16 mouse cellular contexts compared by ENCODE assay signal in the genomic region with DNA sequence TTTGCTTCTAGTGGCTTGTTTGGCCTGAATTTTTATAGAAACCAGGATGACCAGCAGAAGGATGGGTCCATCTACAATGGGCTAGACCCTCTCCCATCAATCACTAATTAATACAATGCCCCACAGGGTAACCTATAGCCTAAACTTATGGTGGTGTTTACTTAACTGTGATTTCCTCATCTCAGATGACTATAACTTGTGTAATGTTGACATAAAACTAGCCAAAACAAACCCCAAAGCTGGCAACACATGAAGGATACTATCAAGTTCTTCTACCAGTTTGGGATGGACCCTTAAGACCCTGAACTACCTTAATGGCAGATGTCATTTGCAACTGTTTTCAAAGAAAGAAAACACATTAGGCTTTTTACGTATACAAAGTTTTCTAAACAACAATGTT.
"Had no signal": no experiment of that assay in that cellular context is flagged by ENCODE, and none has a peak within 500 bp of the region (broad histone marks: within the 10 kb centered on the region; RNA-seq: fewer than 3 reads in every experiment).

No protein-coding gene starts in this region.

- H3K36me3 ChIP-seq: neural tube, embryonic 13.5 days; neural tube, embryonic 15.5 days; stomach, embryonic 15.5 days had no signal

- DNase-seq: retina, postnatal 1 day; right cerebral cortex, adult 18-20 months; right cerebral cortex, postnatal 14 days; right cerebral cortex, postnatal 25 days; right cerebral cortex, postnatal 4 days; spleen, adult 18-20 months; thymus, adult 18-20 months; thymus, adult 2 months; thymus, postnatal 14 days; thymus, postnatal 25 days; thymus, postnatal 36 days; thymus, postnatal 4 days had no signal

- H3K9me3 ChIP-seq: neural tube, embryonic 13.5 days; neural tube, embryonic 15.5 days; stomach, embryonic 15.5 days had no signal

- H3K27me3 ChIP-seq: neural tube, embryonic 13.5 days; neural tube, embryonic 15.5 days; stomach, embryonic 15.5 days had no signal

- H3K4me3 ChIP-seq: neural tube, embryonic 13.5 days; neural tube, embryonic 15.5 days; stomach, embryonic 15.5 days had no signal

- H3K4me1 ChIP-seq: neural tube, embryonic 13.5 days; neural tube, embryonic 15.5 days; stomach, embryonic 15.5 days had no signal

- H3K27ac ChIP-seq: neural tube, embryonic 13.5 days; neural tube, embryonic 15.5 days; stomach, embryonic 15.5 days; stomach, postnatal 0 days had no signal

- H3K4me2 ChIP-seq: neural tube, embryonic 13.5 days; neural tube, embryonic 15.5 days; stomach, embryonic 15.5 days had no signal

- H3K9ac ChIP-seq: neural tube, embryonic 13.5 days; neural tube, embryonic 15.5 days; stomach, embryonic 15.5 days had no signal
